Mouse (Mus musculus) left cerebral cortex, postnatal 4 days (tissue): ENCODE results near the gene Rreb1. TPM values are rescaled to one million over a fixed set of nuclear protein-coding genes. Genes with fewer than 3 reads are reported as not detected.
"Not testable (repeated sequence)": the region's sequence is repeated elsewhere in the genome, so short reads cannot be mapped to it uniquely, and the experiment has no call there.

Experiments
- DNase-seq: peaks from one replicate; pipeline ENCODE4 v3.0.0-alpha.2; 2022
- intact Hi-C: fragments of 180-260 bp; cut with DNase I; formaldehyde crosslinking; loops from one replicate; pipeline ENCODE4 v1.15.1; 2025
- total RNA-seq, 2 experiments: library from RNA; stranded (reverse); gene quantifications; 2 replicates each; pipeline ENCODE4 v1.2.3; 2021

Rreb1 gene
- total RNA-seq, 2 experiments from 2014 or later = 9.8 to 12.2 TPM

GRCm38 (mm10) chr13:37826281-37826993 is 48.2 kb downstream of the Rreb1 start:
- intact Hi-C loops = no loop called here
- DNase-seq = peak; percentile 51

DNA sequence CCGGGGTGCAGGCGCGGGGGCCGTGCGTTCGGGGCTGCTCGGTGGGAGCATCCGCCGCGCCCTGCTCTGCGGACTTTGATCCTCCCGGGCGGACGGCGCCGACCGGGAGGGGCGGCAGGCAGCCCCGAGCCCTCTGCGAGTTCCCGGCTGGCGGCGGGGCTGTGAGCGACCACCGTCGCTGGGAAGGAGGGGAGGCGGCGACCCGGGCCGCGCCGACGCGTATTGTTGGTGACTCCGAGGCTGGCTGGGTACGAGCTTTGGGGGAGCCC is 48.7 kb downstream of the Rreb1 start:
- no peak for DNase-seq
- intact Hi-C loops = no loop called here

DNA sequence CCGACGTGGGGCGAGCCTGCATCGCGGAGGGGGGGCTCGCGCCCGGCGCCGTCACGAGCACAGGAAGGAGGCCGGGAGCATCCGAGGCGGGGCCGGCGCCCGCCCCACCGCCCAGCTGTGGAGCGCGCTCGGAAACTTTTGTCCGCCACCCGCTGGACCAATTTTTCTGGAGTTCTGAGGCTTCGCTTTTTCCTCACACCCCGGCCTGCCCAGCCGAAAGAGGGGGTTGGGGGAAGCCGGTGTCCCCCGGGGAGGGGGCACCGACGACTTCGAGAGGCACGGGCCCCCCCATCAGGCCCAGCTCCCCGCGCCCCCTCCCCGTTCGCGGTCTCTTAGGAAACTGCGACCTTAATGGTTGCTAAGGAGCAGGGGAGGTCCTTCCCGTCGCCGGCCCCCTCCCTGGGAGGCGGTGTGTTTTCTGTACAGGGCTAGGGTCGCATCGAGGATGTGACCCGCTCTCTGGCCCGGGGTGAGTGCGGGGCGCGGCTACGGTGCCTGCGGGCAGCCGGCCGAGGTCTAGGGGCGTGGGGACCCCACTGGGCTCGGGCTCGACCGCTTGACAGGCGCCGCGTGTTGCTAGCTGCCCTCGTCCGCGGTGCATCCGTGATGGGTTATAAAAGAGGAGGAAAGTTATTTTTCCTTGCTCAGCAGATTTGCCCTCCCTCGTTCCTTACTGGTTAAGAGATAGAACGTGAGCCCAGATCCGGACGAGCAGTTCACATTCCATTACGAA is 49.2 kb downstream of the Rreb1 start:
- intact Hi-C loops = no loop called here
- DNase-seq = peak; percentile 46

DNA sequence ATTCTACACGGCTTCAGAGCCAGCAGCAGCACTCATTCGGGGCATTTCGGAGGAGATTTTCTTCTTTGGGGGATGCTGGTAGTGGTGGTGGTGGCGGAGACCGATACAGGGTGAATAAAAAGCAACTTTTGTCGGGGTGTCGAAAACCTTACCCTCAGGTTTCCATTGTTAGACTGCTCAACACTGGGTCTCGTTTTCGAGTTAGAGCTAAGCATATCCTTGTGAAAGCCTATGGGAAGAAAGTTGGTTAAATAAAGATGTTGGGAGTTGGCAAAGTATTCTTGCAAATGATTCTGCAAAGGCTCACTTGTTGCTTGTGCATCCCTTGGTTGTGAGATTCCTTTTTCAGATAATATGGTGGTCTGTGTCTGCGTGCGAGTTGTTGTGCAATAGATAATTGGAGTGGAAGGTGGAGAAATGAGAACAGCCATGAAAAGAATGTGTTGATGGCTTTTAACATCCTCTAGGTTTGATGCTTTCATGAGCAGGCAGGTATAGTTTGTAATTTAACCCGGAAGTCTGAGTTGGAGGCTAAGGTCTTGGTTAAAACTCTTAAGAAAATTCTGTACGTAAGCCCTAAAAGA is 49.9 kb downstream of the Rreb1 start:
- intact Hi-C loops = no loop called here
- DNase-seq = no peak

GRCm38 (mm10) chr13:37828928-37829327 is 50.7 kb downstream of the Rreb1 start:
- intact Hi-C loops = no loop called here
- DNase-seq = no peak

DNA sequence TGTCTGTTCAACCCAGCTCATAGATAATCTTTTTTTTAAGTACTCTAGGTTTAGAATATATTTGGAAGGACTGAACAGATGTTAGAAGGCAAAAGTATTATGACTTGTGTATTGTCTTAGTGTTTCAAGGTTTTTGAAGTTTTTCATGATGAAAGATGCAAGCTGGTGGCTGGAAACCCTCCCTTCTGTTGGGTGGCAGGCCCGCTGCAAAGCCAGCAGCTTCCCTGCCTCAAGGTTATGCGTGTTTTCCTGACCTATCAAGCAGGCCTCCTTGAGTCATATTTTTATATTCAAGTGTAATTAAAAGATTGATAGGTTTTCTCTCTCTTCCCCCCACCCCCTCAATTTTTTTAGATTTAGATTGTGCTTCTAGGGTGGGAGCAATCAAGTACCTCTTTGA is 52.1 kb downstream of the Rreb1 start:
- no peak for DNase-seq
- intact Hi-C loops = no loop called here

- no peak for DNase-seq
- intact Hi-C loops = no loop called here
Measured at GRCm38 (mm10) chr13:37830874-37831311, 52.7 kb downstream of the Rreb1 start.

DNA sequence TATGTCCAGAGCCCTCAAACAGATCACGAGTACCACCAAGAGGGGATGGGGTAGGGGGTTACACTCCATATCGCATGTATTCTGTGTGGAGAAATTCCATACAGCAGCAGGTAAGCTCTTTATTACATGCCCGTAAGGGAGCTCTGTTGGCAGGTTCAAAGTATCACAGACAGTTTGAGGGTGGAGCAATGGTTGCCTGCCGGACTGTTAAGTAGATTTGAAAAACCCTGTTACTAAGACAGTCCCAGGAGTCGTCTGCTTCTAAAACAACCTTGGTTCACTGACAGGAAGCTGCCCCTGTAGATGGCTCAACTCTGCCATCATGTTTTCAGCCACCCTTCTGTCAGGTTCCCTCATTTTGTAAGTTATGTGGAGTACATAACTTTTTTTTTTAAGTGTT is 54.3 kb downstream of the Rreb1 start:
- no peak for DNase-seq
- intact Hi-C loops = no loop called here

DNA sequence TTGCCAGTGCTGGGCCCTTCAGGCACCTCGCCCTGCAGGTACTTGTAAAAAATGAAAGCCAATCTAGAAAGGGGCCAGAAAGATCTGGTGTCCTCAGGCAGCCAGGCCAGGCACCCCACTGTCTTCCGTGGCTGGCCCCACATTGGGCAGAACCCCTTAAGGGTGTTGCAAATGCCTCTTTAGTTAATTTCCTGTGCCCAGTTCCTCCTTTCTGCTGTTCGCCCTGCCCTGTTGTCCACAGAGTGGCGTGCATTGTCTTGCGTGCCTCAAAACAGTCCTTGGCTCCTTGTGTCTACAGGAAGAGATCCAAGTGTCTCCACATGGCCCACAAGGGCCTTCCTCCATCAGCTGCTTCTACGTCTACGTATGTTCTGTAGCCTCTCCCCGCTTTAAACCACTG is 55.3 kb downstream of the Rreb1 start:
- no peak for DNase-seq
- intact Hi-C loops = no loop called here

DNA sequence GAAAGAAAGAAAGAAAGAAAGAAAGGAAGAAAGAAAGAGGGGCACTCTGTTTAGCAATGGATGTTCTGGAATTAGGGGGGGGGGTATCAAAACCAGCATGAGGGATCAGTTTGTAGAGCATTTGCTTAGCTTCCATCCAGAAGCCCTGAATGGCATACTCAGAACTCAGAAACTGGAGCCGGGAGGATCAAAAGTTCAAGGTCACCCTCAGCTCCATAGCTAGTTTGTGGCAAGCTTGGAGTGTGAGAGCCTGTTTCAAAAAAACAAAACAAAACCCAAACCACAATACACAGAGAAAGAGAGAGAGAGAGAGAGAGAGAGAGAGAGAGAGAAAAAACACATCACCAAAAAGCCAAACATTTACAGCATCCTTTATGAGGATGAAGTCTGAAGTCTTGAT is 57.1 kb downstream of the Rreb1 start:
- DNase-seq = no peak
- intact Hi-C loops = no loop called here

DNA sequence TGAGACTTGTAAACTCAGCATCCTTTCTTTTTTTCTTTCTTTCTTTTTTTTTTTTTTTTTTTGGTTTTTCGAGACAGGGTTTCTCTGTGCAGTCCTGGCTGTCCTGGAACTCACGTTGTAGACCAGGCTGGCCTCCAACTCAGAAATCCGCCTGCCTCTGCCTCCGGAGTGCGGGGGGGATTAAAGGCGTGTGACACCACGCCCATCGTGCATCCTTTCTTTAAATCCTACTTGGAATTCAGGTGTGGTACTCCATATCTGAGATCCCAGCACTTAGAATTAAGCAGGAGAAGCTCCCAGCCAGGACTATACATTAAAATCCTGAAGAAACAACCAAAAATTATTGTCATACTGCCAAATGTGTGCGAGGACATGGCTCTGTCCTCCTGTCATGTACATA is 57.6 kb downstream of the Rreb1 start:
- intact Hi-C loops, DNase-seq: not testable (repeated sequence)

DNA sequence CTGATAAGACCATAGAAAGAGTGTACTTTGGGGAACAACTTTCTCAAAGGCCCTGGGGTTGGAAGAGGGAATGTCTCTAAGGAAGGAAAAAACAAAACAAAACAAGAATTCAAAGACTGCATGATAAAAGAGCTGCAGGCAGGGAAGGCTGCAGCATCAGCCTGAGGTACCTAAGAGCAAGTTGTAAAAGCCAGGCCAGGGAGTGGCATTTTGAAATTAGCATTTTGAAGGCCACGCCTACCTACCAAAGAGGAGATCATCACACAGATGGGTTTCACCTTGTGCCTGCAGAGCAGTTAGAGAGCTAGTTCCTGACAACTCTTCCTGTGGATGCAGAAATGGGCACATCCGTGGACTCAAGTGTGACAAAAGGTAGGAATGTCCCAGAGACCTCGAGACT is 59.2 kb downstream of the Rreb1 start:
- no peak for DNase-seq
- intact Hi-C loops = no loop called here

DNA sequence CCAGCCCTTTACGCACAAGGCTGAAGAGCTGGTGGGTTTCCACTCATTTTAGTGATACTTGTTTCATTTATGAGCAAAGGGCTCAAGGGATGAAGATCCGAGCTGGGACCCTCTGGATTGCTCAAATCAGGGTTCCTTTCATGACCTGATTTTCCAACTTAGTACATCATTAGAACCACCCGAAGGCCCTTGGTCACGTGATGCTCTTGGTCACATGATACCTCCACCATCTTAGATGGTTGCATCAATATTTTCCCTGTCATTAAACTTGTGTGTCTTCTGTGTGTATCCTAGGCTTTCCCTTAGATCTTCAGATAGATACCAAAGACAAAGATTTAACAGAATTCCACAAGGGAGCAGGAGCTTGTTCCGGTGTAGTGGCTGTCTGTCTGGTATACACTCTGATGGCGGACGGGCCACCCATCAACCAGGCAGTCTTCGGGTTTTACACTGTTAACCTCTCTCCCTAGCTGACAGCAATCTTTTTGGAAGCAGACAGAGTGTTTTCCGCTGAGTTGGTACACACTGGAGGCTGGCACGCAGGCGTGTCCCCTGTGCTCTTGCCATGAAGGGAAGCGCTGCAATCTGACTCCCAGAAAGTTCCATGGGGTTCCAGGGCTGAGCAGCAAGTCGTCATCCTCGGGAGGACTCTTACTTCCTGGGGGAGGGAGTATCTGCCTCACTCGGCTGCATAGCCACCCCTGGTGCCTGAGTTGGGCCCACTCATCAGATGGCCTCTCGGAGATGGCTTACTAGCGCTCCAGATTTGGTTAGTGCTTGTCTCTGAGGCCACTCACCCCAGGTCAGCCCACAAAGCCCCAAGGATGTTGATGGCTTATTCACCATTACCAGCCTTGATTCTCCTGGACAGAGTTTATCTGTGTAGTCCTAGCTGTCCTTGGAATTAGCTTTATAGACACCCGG is 60.3 kb downstream of the Rreb1 start:
- intact Hi-C loops = no loop called here
- no peak for DNase-seq

DNA sequence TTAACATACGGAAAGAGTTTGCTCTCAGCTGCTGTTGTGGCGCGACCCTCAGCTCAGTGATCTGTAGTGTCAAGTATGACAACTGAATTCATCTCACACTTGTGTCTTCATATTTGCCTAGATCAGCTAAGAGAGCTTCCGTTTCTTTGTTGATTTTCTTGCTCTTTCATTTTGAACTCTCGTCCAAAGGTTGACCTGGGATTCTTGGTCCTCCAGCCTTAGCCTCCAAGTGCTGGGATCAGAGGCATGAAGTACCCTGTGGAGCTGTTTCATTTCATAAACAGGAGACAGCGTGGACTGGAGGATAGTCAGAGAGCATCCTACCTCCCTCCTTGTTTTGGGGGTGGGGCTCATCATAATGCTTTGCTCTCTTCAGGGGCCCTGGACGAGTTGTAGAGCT is 65.0 kb downstream of the Rreb1 start:
- intact Hi-C loops = no loop called here
- no peak for DNase-seq

GRCm38 (mm10) chr13:37843844-37844243 is 65.6 kb downstream of the Rreb1 start:
- intact Hi-C loops = no loop called here
- no peak for DNase-seq

GRCm38 (mm10) chr13:37845156-37845555 is 67.0 kb downstream of the Rreb1 start:
- intact Hi-C loops = no loop called here
- DNase-seq = no peak

- no peak for DNase-seq
- intact Hi-C loops = no loop called here
Measured at GRCm38 (mm10) chr13:37845641-37846040, 67.4 kb downstream of the Rreb1 start.

DNA sequence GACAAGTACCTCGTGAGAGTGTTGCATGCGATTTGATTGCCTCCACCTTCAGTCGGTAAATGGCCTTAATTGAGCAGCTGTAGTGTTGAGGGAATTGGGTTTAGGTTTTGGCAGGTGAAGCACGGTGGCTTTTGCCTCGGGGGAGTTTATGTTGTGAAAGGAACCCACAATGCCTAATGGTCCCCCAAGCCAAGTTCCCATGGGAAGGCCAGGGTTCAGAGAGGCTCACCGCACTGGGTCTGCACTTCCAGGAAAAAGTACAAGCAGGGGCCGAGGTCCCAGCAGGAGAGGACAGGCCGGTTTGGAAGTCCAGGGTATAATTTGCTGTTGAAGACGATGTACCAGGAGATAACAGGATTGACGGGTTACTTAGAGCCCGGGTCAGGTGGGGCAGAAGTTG is 68.3 kb downstream of the Rreb1 start:
- DNase-seq = no peak
- intact Hi-C loops = no loop called here

DNA sequence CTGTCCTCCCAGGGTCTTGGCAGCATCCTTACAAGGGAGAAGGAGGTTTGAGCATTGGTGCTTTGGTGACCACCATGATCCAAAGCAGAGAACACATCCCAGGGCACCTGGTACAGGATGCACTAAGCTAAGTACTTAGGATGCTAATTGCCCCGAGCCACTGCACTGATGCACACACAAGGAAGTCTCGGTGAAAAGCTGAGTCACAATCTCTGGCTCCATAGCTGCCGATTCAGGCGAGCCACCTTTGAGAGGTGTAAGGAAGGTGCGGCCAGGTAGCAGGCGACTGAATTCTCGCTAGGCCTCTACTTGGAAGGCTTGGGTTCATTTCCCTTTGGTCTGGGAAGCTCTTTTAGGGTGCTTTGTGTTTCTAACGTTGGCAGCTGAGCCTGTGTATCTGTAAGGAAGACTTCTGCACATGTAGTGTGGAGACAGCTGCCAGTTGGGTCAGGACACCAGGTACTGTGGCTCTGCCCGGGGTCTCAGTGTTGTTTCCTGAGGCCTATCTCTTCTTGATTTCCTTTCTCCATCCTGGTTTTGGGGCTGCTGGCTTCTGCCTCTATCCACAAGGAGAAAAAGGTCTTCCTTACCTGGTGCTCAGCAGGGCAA is 68.9 kb downstream of the Rreb1 start:
- DNase-seq = no peak
- intact Hi-C loops = no loop called here

GRCm38 (mm10) chr13:37847601-37848358 is 69.6 kb downstream of the Rreb1 start:
- intact Hi-C loops = no loop called here

More at GRCm38 (mm10) chr13:37847601-37848358, 69.6 kb downstream of the Rreb1 start:
- DNase-seq = no peak
